Mouse (Mus musculus) erythroid progenitor cell, adult 5-6 weeks (primary cell): ENCODE results near the gene Wbp1. TPM values are rescaled to one million over a fixed set of nuclear protein-coding genes. Genes with fewer than 3 reads are reported as not detected.

Source experiments
- ATAC-seq: replicated peaks from 2 replicates; pipeline ENCODE4 v1.8.0; 2016; ENCODE audit warnings: moderate number of reproducible peaks, mild to moderate bottlenecking, moderate TSS enrichment, inconsistent platforms; ENCODE audit not compliant: poor library complexity, low FRiP score, severe bottlenecking
- total RNA-seq, 2 experiments: library from RNA; stranded (forward) in 1 of 2; stranded (reverse) in 1 of 2; fragments of 150-400 nt in 1 of 2; fragments of 186-747, 209-891 nt in 1 of 2; gene quantifications; 2 replicates each; pipeline versions ENCODE4 v1.2.3 to v1.2.4; 2015 to 2017; ENCODE audit warnings: low replicate concordance in 2 of 2

Gene Wbp1
- total RNA-seq, 2 experiments from 2014 or later, result 42.3 to 83.6 TPM

- ATAC-seq, result no peak
Observed at GRCm38 (mm10) chr6:83092416-83093127, 28.8 kb downstream of the Wbp1 start.

GRCm38 (mm10) chr6:83087926-83088260, 33.5 kb downstream of the Wbp1 start:
- 0 out of 2 replicates have a peak, but pooled peaks have one; percentile 30 for ATAC-seq

- ATAC-seq, result no peak
Observed at GRCm38 (mm10) chr6:83087205-83087925, 34.0 kb downstream of the Wbp1 start.

GRCm38 (mm10) chr6:83086121-83087035, 35.0 kb downstream of the Wbp1 start, which contains the start of gene Lbx2:
Gene Lbx2 (plus strand): TSS chr6:83086367.
- no peak for ATAC-seq

DNA sequence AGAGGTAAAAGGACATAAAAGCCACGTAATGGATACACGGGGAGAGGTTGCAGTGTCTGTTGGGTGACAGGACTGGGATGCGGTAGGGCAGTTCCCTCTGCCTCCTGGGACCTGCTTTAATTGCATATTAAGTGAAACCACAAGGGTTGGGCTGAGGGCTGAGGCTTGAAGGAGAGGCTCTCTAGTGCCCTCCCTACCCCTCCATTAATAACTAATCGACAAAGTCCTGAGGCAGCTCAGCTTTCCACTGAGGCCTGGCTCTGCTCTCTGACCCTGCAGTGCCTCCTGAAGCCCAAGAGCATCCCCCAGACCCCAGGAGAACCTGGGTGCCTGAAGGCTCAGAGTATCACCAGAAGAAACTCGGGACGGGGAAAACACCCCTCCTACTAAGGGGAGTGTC, 36.9 kb downstream of the Wbp1 start:
- no peak for ATAC-seq

DNA sequence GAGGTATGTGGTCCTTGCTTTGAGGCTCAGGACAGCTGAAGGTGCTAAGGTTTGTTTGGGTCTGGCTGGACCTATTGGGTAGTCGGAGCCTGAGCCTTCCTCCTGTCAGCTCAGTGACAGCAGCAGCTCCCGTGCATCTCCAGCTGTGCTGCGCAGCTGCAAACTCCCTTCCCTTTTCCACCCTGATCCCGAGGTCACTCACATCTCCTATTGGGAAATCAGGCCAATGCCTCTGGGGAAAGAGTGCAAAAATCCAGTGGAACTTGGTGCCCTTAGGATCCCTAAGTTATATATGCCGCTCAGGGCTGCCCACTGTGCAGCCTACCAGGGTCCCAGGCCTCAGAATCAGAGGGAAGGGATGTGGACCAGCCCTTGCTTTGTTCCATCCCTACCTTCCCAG, 37.9 kb downstream of the Wbp1 start:
- no peak for ATAC-seq

- no peak for ATAC-seq
Observed at GRCm38 (mm10) chr6:83080210-83080609, 41.1 kb downstream of the Wbp1 start.

- ATAC-seq, result peak; percentile 93
Observed at GRCm38 (mm10) chr6:83078324-83078858, 43.0 kb downstream of the Wbp1 start.

- ATAC-seq, result peak; percentile 35
Observed at GRCm38 (mm10) chr6:83077630-83078323, 43.6 kb downstream of the Wbp1 start, which contains the start of gene Pcgf1. Gene Pcgf1 (plus strand): TSS chr6:83077869.

DNA sequence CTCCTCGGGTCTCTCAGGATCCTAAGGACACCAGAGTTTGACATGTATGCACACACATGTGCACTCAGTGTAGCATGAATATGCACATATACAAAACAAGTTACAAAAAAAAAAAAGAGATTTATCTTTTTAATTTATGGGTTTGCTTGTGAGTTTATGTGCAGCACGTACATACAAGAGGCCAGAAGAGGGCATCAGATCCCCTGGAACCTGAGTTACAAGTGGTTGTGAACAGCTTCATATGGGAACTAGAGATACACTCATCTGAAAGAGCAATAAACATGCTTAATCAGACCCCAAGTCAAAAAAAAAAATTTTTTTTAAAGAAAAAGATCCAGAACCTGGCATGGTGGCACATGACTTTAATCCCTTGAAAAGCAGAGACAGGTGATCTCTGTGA, 46.4 kb downstream of the Wbp1 start:
- ATAC-seq, result no peak

GRCm38 (mm10) chr6:83071220-83071619, 50.1 kb downstream of the Wbp1 start:
- no peak for ATAC-seq

DNA sequence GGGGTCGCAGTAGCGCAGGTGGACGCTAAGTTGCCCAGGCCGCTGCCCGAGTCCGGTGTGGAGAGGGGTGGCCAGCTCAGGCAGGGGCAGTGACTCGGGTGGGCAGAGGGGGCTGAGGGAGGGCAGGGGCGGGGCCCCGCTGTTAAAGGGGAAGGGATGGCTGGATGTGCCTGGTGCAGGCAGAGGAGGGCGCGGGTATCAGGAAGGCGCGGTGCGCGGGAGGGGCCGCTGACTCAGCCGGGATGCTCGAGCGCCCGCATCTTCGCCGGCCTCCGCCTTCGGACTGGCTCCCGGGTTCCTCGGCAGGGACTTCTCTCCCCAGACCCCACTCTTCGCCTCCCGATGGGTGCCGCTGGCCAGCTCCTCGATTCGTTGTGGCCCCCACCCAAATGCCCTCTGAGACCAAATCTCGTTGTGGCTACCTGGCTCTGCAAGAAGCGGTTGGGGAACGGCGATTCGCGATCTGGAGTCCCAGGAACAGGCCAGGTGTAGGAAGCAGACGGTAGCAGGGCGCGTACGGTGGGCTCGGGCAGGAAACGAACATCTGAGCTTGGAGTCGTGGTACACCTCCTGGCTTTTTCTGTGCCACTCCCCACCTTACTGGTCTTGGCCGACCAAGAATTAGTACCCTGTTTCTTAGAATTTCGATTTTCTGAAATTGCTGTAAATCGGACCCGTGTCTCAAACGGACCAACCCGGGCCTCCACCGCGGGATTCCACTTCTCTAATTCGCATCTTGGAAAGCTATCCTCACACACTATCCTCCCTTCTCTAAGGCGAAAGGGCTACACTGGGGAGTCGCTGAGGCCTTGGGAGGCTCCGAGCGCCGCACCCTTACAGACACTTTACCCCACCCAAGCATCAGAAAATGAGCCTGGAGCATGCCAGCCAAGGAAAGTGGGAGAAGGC, 50.8 kb downstream of the Wbp1 start:
- ATAC-seq, result peak; percentile 44; the same call in 1 of the 2 replicates

- no peak for ATAC-seq
Observed at GRCm38 (mm10) chr6:83070247-83070310, 51.3 kb downstream of the Wbp1 start, which contains the start of gene Tlx2. Gene Tlx2 (minus strand): TSS chr6:83070293.

GRCm38 (mm10) chr6:83069488-83070246, 51.7 kb downstream of the Wbp1 start:
- no peak for ATAC-seq
